ENCODE assay signal across 8 mouse cellular contexts in genomic region chrX:105079151-105079550, GRCm38 (mm10). TPM values are rescaled to one million over a fixed set of nuclear protein-coding genes. Genes with fewer than 3 reads are reported as not detected.
A peak's percentile ranks its signal among the peaks of the same experiment; 100 is the strongest.
DNase-seq lines count a peak whose midpoint lies in the region; ATAC-seq and TF ChIP-seq lines count a peak whose summit lies in the region.

No protein-coding gene starts in this region.

- H3K4me3 ChIP-seq in lung, embryonic 15.5 days, result peak overlapping the region; percentile 64
- peak overlapping the region; percentile 60 for H3K4me3 ChIP-seq in embryonic facial prominence, embryonic 14.5 days (ENCODE audit: low read depth, low read length)
- H3K4me3 ChIP-seq in intestine, postnatal 0 days (ENCODE audit: low read depth, low read length), result peak overlapping the region; percentile 50
- H3K4me3 ChIP-seq in midbrain, embryonic 16.5 days (ENCODE audit: low read depth, low read length), result peak overlapping the region; percentile 57

- no peaks in the 10 kb centered on the region for H3K9me3 ChIP-seq in lung, embryonic 15.5 days
- H3K9me3 ChIP-seq in embryonic facial prominence, embryonic 14.5 days (ENCODE audit: control insufficient read depth, low read length), result no peaks in the 10 kb centered on the region
- no peaks in the 10 kb centered on the region for H3K9me3 ChIP-seq in intestine, postnatal 0 days (ENCODE audit: control insufficient read depth)
- no peaks in the 10 kb centered on the region for H3K9me3 ChIP-seq in midbrain, embryonic 16.5 days (replicated peaks; ENCODE audit: control insufficient read depth, low read length, poor library complexity, severe bottlenecking)

- no peak for TF ChIP-seq CTCF in intestine, postnatal 0 days (IDR thresholded peaks at IDR 0.05; ENCODE audit: low read depth)

- no peaks in the 10 kb centered on the region for H3K27me3 ChIP-seq in lung, embryonic 15.5 days
- no peaks in the 10 kb centered on the region for H3K27me3 ChIP-seq in embryonic facial prominence, embryonic 14.5 days (replicated peaks; ENCODE audit: control insufficient read depth, insufficient read depth, low read length)
- H3K27me3 ChIP-seq in intestine, postnatal 0 days (replicated peaks; ENCODE audit: control insufficient read depth, insufficient read depth, low read length), result no peaks in the 10 kb centered on the region
- H3K27me3 ChIP-seq in midbrain, embryonic 16.5 days (ENCODE audit: control insufficient read depth, insufficient read depth, low read depth, low read length), result no peaks in the 10 kb centered on the region

- ATAC-seq in lung, embryonic 15.5 days (ENCODE audit: borderline replicate concordance, extremely low read depth, low FRiP score, low TSS enrichment), result peak; percentile 46; the same call in 1 of the 2 replicates
- ATAC-seq in embryonic facial prominence, embryonic 14.5 days (ENCODE audit: low read depth), result peak; percentile 15; the same call in 1 of the 2 replicates
- ATAC-seq in intestine, postnatal 0 days, result 0 out of 2 replicates have a peak, but pooled peaks have one; percentile 8
- peak; percentile 72 for ATAC-seq in midbrain, embryonic 16.5 days

- WGBS in lung, embryonic 15.5 days, result 1% methylated on average over 12 of the region's 12 CpGs
- WGBS in embryonic facial prominence, embryonic 14.5 days, result 9% methylated on average over 12 of the region's 12 CpGs
- 9% methylated on average over 12 of the region's 12 CpGs for WGBS in intestine, postnatal 0 days
- WGBS in midbrain, embryonic 16.5 days, result 7% methylated on average over 12 of the region's 12 CpGs

- H3K36me3 ChIP-seq in lung, embryonic 15.5 days, result peaks cover 10% of the 10 kb centered on the region; the same call in 1 of the 2 replicates
- H3K36me3 ChIP-seq in embryonic facial prominence, embryonic 14.5 days (ENCODE audit: control insufficient read depth, insufficient read depth, low read length), result peaks cover 14% of the 10 kb centered on the region; the same call in 1 of the 2 replicates
- no peaks in the 10 kb centered on the region for H3K36me3 ChIP-seq in intestine, postnatal 0 days (ENCODE audit: control insufficient read depth, insufficient read depth)
- peaks cover 3% of the 10 kb centered on the region; the same call in 1 of the 2 replicates for H3K36me3 ChIP-seq in midbrain, embryonic 16.5 days (ENCODE audit: control insufficient read depth, insufficient read depth, low read length)

- H3K27ac ChIP-seq in lung, embryonic 15.5 days, result no peak overlapping the region
- H3K27ac ChIP-seq in embryonic facial prominence, embryonic 14.5 days (replicated peaks; ENCODE audit: low read depth, low read length), result no peak overlapping the region
- no peak overlapping the region for H3K27ac ChIP-seq in intestine, postnatal 0 days (ENCODE audit: low read depth, low read length)
- peak overlapping the region; percentile 67 for H3K27ac ChIP-seq in midbrain, embryonic 16.5 days (ENCODE audit: low read length)

- peaks cover 4% of the 10 kb centered on the region for H3K4me1 ChIP-seq in lung, embryonic 15.5 days
- no peaks in the 10 kb centered on the region for H3K4me1 ChIP-seq in embryonic facial prominence, embryonic 14.5 days (ENCODE audit: control insufficient read depth, insufficient read depth, low read length)
- no peaks in the 10 kb centered on the region for H3K4me1 ChIP-seq in intestine, postnatal 0 days (replicated peaks; ENCODE audit: control insufficient read depth, insufficient read depth, low read length)
- H3K4me1 ChIP-seq in midbrain, embryonic 16.5 days (ENCODE audit: control insufficient read depth, insufficient read depth, low read length), result peaks cover 5% of the 10 kb centered on the region

- peak overlapping the region; percentile 22; the same call in 1 of the 2 replicates for H3K9ac ChIP-seq in lung, embryonic 15.5 days
- H3K9ac ChIP-seq in embryonic facial prominence, embryonic 14.5 days (ENCODE audit: low read depth, low read length), result peak overlapping the region; percentile 55
- H3K9ac ChIP-seq in intestine, postnatal 0 days (ENCODE audit: low read depth, low read length), result no peak overlapping the region; the same call in 1 of the 2 replicates
- H3K9ac ChIP-seq in midbrain, embryonic 16.5 days (ENCODE audit: low read depth, low read length), result peak overlapping the region; percentile 51

- DNase-seq in lung, postnatal 4 days, result no peak
- DNase-seq in embryonic facial prominence, embryonic 14.5 days (ENCODE audit: low spot score), result no peak
- no peak for DNase-seq in ovary, postnatal 14 days (ENCODE audit: low spot score)
- DNase-seq in retina, postnatal 1 day, result no peak
- no peak for DNase-seq in cerebellum, adult 18-20 months

- H3K4me2 ChIP-seq in lung, embryonic 15.5 days, result peak overlapping the region; percentile 67
- H3K4me2 ChIP-seq in embryonic facial prominence, embryonic 14.5 days (ENCODE audit: low read depth, low read length), result peak overlapping the region; percentile 70
- peak overlapping the region; percentile 61 for H3K4me2 ChIP-seq in intestine, postnatal 0 days (replicated peaks; ENCODE audit: low read depth)
- peak overlapping the region; percentile 59 for H3K4me2 ChIP-seq in midbrain, embryonic 16.5 days (ENCODE audit: low read length)

RNA-seq across cellular contexts. Expression of gene Pbdc1, which starts 0.4 kb away (rescaled TPM):
- polyA plus RNA-seq in lung, embryonic 15.5 days (2015; fragmentation: Nextera tagmentation; extraction: Ambion mirVana), result 65.7 and 66.6 TPM in 2 replicates
- 47.0 and 49.5 TPM in 2 replicates for polyA plus RNA-seq in embryonic facial prominence, embryonic 14.5 days (2014; fragmentation: Nextera tagmentation; extraction: Ambion mirVana)
- 37.4 and 38.3 TPM in 2 replicates for polyA plus RNA-seq in intestine, postnatal 0 days (2015; fragmentation: Nextera tagmentation; extraction: Ambion mirVana)
- 28.9 and 29.4 TPM in 2 replicates for polyA plus RNA-seq in midbrain, embryonic 16.5 days (2015; fragmentation: Nextera tagmentation; extraction: Ambion mirVana)

RNA-seq across cellular contexts. Expression of gene Magee1, which starts 41.0 kb away (rescaled TPM):
- 16.5 and 17.5 TPM in 2 replicates for polyA plus RNA-seq in lung, embryonic 15.5 days (2015; fragmentation: Nextera tagmentation; extraction: Ambion mirVana)
- polyA plus RNA-seq in embryonic facial prominence, embryonic 14.5 days (2014; fragmentation: Nextera tagmentation; extraction: Ambion mirVana), result 18.6 and 19.0 TPM in 2 replicates
- 6.2 and 6.7 TPM in 2 replicates for polyA plus RNA-seq in intestine, postnatal 0 days (2015; fragmentation: Nextera tagmentation; extraction: Ambion mirVana)
- 275 and 288 TPM in 2 replicates for polyA plus RNA-seq in midbrain, embryonic 16.5 days (2015; fragmentation: Nextera tagmentation; extraction: Ambion mirVana)

Comparison
In these comparisons a context has a peak if more than half of its experiments do, and no peak if none do; other contexts are left out.
1. ATAC-seq: peak in every context shown above with its lines; median percentile 72 in midbrain, embryonic 16.5 days; 46 in lung, embryonic 15.5 days; 15 in embryonic facial prominence, embryonic 14.5 days; 8 in intestine, postnatal 0 days.
2. RNA of gene Magee1, which starts 41.0 kb away (polyA plus RNA-seq): 275 to 288 TPM in midbrain, embryonic 16.5 days; 18.6 to 19.0 TPM in embryonic facial prominence, embryonic 14.5 days, 16.5 to 17.5 TPM in lung, embryonic 15.5 days and 6.2 to 6.7 TPM in intestine, postnatal 0 days; every median in the first group is over 10 times any median in the second.
3. Peak in every context shown above with its lines, with median percentiles within 50 percentile points of each other: H3K4me2 ChIP-seq and H3K4me3 ChIP-seq.